Mouse (Mus musculus): Measurements from ENCODE around the gene Slc31a2. TPM values are rescaled to one million over a fixed set of nuclear protein-coding genes. Genes with fewer than 3 reads are reported as not detected.

The Slc31a2 gene
- polyA plus RNA-seq, 2 experiments = 14.4 to 15.6 TPM

DNA sequence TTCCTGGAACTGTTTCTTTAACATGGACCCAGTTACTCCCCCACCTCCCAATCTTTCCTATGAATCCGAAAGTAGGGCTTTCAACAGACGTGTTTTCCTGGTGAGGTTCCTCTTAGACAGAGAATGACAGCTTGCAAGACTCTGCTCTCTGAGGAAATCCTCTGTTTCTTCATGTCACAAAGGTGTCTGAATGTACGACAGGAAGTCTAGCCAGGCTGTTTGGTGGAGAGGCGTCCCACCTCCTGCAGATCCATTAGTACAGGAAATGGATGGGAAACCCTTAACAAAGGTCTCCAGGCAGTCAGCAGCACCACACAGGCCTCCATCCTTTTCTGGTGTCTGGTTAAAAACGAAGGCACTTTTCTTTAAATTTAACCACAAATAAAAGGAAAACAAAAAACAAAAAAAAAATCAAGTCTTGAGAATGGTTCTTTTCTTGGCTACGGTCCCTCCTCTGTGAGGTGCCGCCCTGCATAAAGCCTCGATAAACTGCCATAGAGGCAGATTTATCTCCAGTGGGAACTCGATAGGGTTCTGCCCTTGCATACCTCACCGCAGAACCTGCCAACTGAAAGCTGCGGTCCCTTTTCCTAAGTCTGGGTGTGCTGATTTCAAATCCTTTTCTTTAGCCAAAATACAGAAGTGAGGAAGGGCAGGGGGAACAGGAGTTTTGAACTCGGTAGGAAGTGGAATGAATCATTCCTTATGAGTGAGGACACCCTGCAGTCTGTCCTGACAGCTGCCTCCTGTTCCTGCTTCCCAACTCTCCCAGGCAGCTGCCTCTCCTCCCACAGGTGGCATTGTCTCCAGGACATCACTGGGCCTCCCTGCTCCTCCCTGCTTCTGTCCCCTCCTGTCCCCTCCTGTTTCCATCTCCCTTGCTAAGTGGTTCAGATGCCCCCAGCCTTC, 24.9 kb downstream of the Slc31a2 start:
- WGBS = 15% methylated on average over 12 of the region's 12 CpGs
- peak overlapping the region; percentile 70 for H3K9ac ChIP-seq (ENCODE audit: low read depth, low read length, severe bottlenecking)
- no peaks in the 10 kb centered on the region for H3K9me3 ChIP-seq (ENCODE audit: control insufficient read depth, low read length)
- H3K4me2 ChIP-seq (replicated peaks; ENCODE audit: low read depth, low read length, severe bottlenecking) = peak overlapping the region; percentile 82
- no peaks in the 10 kb centered on the region for H3K27me3 ChIP-seq (ENCODE audit: control insufficient read depth, insufficient read depth, low read length)
- H3K27ac ChIP-seq (replicated peaks; ENCODE audit: low read depth, low read length) = no peak overlapping the region
- DNase-seq (ENCODE audit: low spot score) = no peak
- H3K4me1 ChIP-seq (ENCODE audit: control insufficient read depth, insufficient read depth, low read length) = peaks cover 11% of the 10 kb centered on the region
- ATAC-seq (ENCODE audit: low FRiP score, low read depth) = no peak
- TF ChIP-seq POLR2A (IDR thresholded peaks at IDR 0.05; ENCODE audit: borderline replicate concordance, extremely low read depth, insufficient read depth, insufficient read length) = no peak
- no peaks in the 10 kb centered on the region for H3K36me3 ChIP-seq (ENCODE audit: control insufficient read depth, insufficient read depth, low read length)
- H3K4me3 ChIP-seq (replicated peaks; ENCODE audit: low read length) = peak overlapping the region; percentile 69

DNA sequence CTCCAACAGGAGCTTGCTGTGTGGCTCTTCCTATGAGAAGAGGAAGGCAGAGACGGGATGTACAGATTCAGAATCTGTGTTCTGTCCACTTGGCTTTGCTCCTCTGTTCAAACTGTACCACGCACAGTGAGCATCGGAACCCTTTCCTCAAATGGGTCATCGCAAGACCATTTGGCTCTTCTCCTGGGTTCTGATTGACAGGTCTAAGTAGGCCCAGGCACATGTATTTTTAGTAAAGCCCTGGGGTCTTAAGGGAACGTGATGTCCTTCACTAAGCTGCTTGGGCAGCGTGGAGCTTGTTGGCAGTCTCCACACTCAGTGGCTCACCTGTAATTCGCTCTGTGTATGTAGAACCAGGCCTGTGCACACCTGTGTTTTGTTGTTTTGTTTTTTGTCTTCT, 26.9 kb downstream of the Slc31a2 start:
- 89% methylated on average over 7 of the region's 7 CpGs for WGBS
- no peak for TF ChIP-seq POLR2A (IDR thresholded peaks at IDR 0.05; ENCODE audit: borderline replicate concordance, extremely low read depth, insufficient read depth, insufficient read length)
- no peak for DNase-seq (ENCODE audit: low spot score)
- no peaks in the 10 kb centered on the region for H3K27me3 ChIP-seq (ENCODE audit: control insufficient read depth, insufficient read depth, low read length)
- no peak overlapping the region for H3K4me2 ChIP-seq (replicated peaks; ENCODE audit: low read depth, low read length, severe bottlenecking)
- no peaks in the 10 kb centered on the region for H3K36me3 ChIP-seq (ENCODE audit: control insufficient read depth, insufficient read depth, low read length)
- H3K4me3 ChIP-seq (replicated peaks; ENCODE audit: low read length) = no peak overlapping the region
- H3K4me1 ChIP-seq (ENCODE audit: control insufficient read depth, insufficient read depth, low read length) = peaks cover 11% of the 10 kb centered on the region
- no peak for ATAC-seq (ENCODE audit: low FRiP score, low read depth)
- H3K27ac ChIP-seq (replicated peaks; ENCODE audit: low read depth, low read length) = no peak overlapping the region
- no peak overlapping the region for H3K9ac ChIP-seq (ENCODE audit: low read depth, low read length, severe bottlenecking)
- no peaks in the 10 kb centered on the region for H3K9me3 ChIP-seq (ENCODE audit: control insufficient read depth, low read length)

DNA sequence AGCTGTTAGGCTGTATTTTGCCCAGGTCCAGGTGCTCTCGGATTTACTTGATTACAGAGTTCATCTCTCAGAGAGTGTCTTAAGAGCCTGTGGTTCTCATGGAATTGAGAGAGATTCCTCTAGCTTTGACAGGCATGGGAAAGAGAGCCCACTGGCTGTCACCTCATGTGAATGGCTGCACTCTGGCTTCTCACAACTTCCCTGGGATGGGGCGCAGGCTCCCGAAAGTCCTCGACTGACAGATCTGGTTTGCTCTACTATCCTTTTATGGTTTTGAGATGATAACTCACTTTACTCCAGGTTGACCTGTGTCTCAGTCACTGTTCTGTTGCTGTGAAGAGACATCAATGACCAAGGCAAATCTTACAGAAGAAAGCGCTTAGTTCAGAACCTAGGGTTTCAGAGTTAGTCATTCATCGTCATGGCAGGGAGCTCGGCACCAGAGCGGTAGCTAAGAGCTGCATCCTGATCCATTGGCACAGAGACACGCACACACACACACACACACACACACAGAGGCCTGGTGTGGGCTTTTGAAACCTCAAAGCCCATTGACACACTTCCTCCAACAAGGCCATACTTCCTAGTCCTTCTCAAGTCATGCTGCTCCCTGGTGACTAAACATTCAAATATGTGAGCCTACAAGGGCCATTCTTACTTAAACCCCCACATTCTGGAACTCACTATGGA, 28.6 kb downstream of the Slc31a2 start:
- Histone ChIP-seq H3K4me1 (ENCODE audit: control insufficient read depth, insufficient read depth, low read length) (peaks cover 11% of the 10 kb centered on the region), H3K4me3 (replicated peaks; ENCODE audit: low read length) (no peak overlapping the region), H3K9me3 (ENCODE audit: control insufficient read depth, low read length) (no peaks in the 10 kb centered on the region), H3K27me3 (ENCODE audit: control insufficient read depth, insufficient read depth, low read length) (no peaks in the 10 kb centered on the region), H3K9ac (ENCODE audit: low read depth, low read length, severe bottlenecking) (no peak overlapping the region), H3K4me2 (replicated peaks; ENCODE audit: low read depth, low read length, severe bottlenecking) (no peak overlapping the region), H3K36me3 (ENCODE audit: control insufficient read depth, insufficient read depth, low read length) (0 out of 2 replicates have a peak, but pooled peaks cover 6% of the 10 kb centered on the region), H3K27ac (replicated peaks; ENCODE audit: low read depth, low read length) (no peak overlapping the region)
- WGBS = 91% methylated on average over 9 of the region's 9 CpGs
- DNase-seq (ENCODE audit: low spot score) (no peak), ATAC-seq (ENCODE audit: low FRiP score, low read depth) (no peak)
- no peak for TF ChIP-seq POLR2A (IDR thresholded peaks at IDR 0.05; ENCODE audit: borderline replicate concordance, extremely low read depth, insufficient read depth, insufficient read length)

DNA sequence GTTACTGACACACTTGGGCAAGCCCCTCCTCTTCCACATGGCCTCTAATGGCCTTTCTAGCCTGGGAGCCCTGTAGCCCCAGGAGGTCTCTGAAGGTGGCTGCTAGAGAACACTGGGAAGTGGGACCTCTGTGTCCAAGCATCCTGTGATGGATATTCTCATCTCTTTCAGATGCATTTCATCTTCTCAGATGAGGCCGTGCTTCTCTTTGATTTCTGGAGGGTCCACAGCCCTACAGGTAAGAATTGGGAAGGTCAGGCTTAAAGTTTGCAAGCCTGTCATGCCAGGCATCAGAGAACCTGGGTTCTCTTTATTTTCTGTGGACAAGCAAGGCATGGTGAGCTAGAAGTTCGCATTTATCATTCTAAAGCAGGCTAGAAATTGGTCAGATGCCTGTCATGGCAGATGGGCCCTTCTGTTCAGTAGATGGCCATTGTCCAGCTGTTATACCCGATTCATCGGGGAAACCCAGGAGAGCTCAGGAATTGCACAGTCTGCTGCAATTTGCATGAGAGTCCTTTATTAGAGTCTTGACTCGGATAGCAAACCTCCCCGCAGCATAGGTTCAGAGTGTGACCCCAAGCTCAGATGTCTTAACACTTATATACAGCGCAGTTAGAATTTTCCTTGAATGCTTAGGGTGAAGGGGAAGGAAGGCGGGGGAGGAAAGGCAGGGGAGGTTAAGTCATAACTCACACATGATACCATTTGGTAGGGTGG, 30.3 kb downstream of the Slc31a2 start:
- Histone ChIP-seq H3K4me2 (replicated peaks; ENCODE audit: low read depth, low read length, severe bottlenecking) (no peak overlapping the region), H3K4me1 (ENCODE audit: control insufficient read depth, insufficient read depth, low read length) (peaks cover 3% of the 10 kb centered on the region; the same call in 1 of the 2 replicates), H3K36me3 (ENCODE audit: control insufficient read depth, insufficient read depth, low read length) (peaks cover 14% of the 10 kb centered on the region), H3K4me3 (replicated peaks; ENCODE audit: low read length) (no peak overlapping the region), H3K9me3 (ENCODE audit: control insufficient read depth, low read length) (no peaks in the 10 kb centered on the region), H3K9ac (ENCODE audit: low read depth, low read length, severe bottlenecking) (no peak overlapping the region), H3K27me3 (ENCODE audit: control insufficient read depth, insufficient read depth, low read length) (no peaks in the 10 kb centered on the region), H3K27ac (replicated peaks; ENCODE audit: low read depth, low read length) (no peak overlapping the region)
- no peak for TF ChIP-seq POLR2A (IDR thresholded peaks at IDR 0.05; ENCODE audit: borderline replicate concordance, extremely low read depth, insufficient read depth, insufficient read length)
- no peak for ATAC-seq (ENCODE audit: low FRiP score, low read depth)
- no peak for DNase-seq (ENCODE audit: low spot score)
- 55% methylated on average over 8 of the region's 8 CpGs for WGBS

Measured in limb, embryonic 14.5 days (tissue).